Mouse (Mus musculus) kidney, embryonic 15.5 days (tissue): ENCODE results near the gene Qrich2. TPM values are rescaled to one million over a fixed set of nuclear protein-coding genes. Genes with fewer than 3 reads are reported as not detected.

Experiments
- ATAC-seq: fragments of 200-750 bp; cut with Nextera tagmentation; replicated peaks from 2 replicates; pipeline ENCODE4 v1.8.0; 2017; ENCODE audit warnings: moderate TSS enrichment; ENCODE audit not compliant: low FRiP score
- H3K27ac ChIP-seq: fragments of 300-500 bp; sonication (generic); 2 replicates; pipeline ENCODE4 v1.5.1; 2015; ENCODE audit warnings: mild to moderate bottlenecking, inconsistent platforms
- H3K27me3 ChIP-seq: fragments of 300-500 bp; sonication (generic); 2 replicates; pipeline ENCODE4 v1.6.1; 2015; ENCODE audit warnings: inconsistent platforms
- H3K36me3 ChIP-seq: fragments of 300-500 bp; sonication (generic); 2 replicates; pipeline ENCODE4 v1.6.1; 2015; ENCODE audit warnings: inconsistent platforms
- H3K4me1 ChIP-seq: fragments of 300-500 bp; sonication (generic); 2 replicates; pipeline ENCODE4 v1.6.1; 2015; ENCODE audit warnings: inconsistent platforms
- H3K4me2 ChIP-seq: fragments of 300-500 bp; sonication (generic); 2 replicates; pipeline ENCODE4 v1.6.1; 2015; ENCODE audit warnings: moderate library complexity, mild to moderate bottlenecking, inconsistent platforms
- H3K4me3 ChIP-seq: fragments of 300-500 bp; sonication (generic); replicated peaks from 2 replicates; pipeline ENCODE4 v1.5.1; 2015; ENCODE audit warnings: mild to moderate bottlenecking, inconsistent platforms
- H3K9ac ChIP-seq: fragments of 300-500 bp; sonication (generic); 2 replicates; pipeline ENCODE4 v1.6.1; 2015; ENCODE audit warnings: mild to moderate bottlenecking, inconsistent platforms
- H3K9me3 ChIP-seq: fragments of 300-500 bp; sonication (generic); replicated peaks from 2 replicates; pipeline ENCODE4 v1.6.1; 2016; ENCODE audit warnings: inconsistent platforms
- WGBS: fragments of 180-500 bp; shearing (Covaris S2); methylation state at CpG from one replicate; pipeline ENCODE4 v1.1.7; 2015; ENCODE audit warnings: mixed read lengths; 5-methylcytosine and 5-hydroxymethylcytosine counted together
- polyA plus RNA-seq: library from polyadenylated mRNA; unstranded; fragments of >200 nt; fragmentation: Nextera tagmentation; extraction: Ambion mirVana; gene quantifications from 2 replicates; pipeline ENCODE4 v1.2.1, GENCODE M21; 2015

The Qrich2 gene
- polyA plus RNA-seq, 1 experiment from 2014 or later: 0.30 TPM

- Histone ChIP-seq H3K4me2 (0 out of 2 replicates have a peak overlapping the region, but pooled peaks have one; percentile 20), H3K9ac (no peak overlapping the region), H3K36me3 (no peaks in the 10 kb centered on the region; the same call in 1 of the 2 replicates), H3K9me3 (no peaks in the 10 kb centered on the region), H3K27me3 (no peaks in the 10 kb centered on the region), H3K4me1 (no peaks in the 10 kb centered on the region), H3K4me3 (no peak overlapping the region), H3K27ac (no peak overlapping the region)
- ATAC-seq: no peak
- 77% methylated on average over 4 of the region's 4 CpGs for WGBS
These were observed 71.3 kb downstream of the Qrich2 start for GRCm38 (mm10) chr11:116394769-116395168.

Other genes starting within 250 kb of the Qrich2 start
- gene Evpl, start 228.2 kb downstream of the Qrich2 start, polyA plus RNA-seq: 2.8 and 2.9 TPM in 2 replicates
- gene Srp68, start 192.0 kb downstream of the Qrich2 start, polyA plus RNA-seq: 91.3 and 96.5 TPM in 2 replicates
- 0.22 and 0.32 TPM in 2 replicates for gene Galr2, start 185.3 kb downstream of the Qrich2 start, polyA plus RNA-seq
- 61.8 and 64.0 TPM in 2 replicates for gene Exoc7, start 159.0 kb downstream of the Qrich2 start, polyA plus RNA-seq
- 2.9 TPM in 2 replicates for gene Foxj1, start 130.8 kb downstream of the Qrich2 start, polyA plus RNA-seq
- 12.4 and 12.5 TPM in 2 replicates for gene Rnf157, start 53.2 kb downstream of the Qrich2 start, polyA plus RNA-seq
- gene Ubald2, start 32.1 kb downstream of the Qrich2 start, polyA plus RNA-seq: 45.7 and 58.1 TPM in 2 replicates
- gene Prpsap1, start 28.0 kb upstream of the Qrich2 start, polyA plus RNA-seq: 196 and 208 TPM in 2 replicates
- gene Sphk1, start 64.7 kb upstream of the Qrich2 start, polyA plus RNA-seq: 4.1 and 6.3 TPM in 2 replicates
- 7.3 and 7.4 TPM in 2 replicates for gene Ube2o, start 115.2 kb upstream of the Qrich2 start, polyA plus RNA-seq
- gene Aanat, start 120.2 kb upstream of the Qrich2 start, polyA plus RNA-seq: not detected in 2 replicates
- 9.5 and 9.8 TPM in 2 replicates for gene Rhbdf2, start 160.8 kb upstream of the Qrich2 start, polyA plus RNA-seq
- gene Prcd, start 187.3 kb upstream of the Qrich2 start, polyA plus RNA-seq: 1.1 and 1.6 TPM in 2 replicates
- 13.7 and 16.0 TPM in 2 replicates for gene Cygb, start 188.1 kb upstream of the Qrich2 start, polyA plus RNA-seq